Mouse (Mus musculus): ENCODE measurements around the gene Rsph1.

DNA sequence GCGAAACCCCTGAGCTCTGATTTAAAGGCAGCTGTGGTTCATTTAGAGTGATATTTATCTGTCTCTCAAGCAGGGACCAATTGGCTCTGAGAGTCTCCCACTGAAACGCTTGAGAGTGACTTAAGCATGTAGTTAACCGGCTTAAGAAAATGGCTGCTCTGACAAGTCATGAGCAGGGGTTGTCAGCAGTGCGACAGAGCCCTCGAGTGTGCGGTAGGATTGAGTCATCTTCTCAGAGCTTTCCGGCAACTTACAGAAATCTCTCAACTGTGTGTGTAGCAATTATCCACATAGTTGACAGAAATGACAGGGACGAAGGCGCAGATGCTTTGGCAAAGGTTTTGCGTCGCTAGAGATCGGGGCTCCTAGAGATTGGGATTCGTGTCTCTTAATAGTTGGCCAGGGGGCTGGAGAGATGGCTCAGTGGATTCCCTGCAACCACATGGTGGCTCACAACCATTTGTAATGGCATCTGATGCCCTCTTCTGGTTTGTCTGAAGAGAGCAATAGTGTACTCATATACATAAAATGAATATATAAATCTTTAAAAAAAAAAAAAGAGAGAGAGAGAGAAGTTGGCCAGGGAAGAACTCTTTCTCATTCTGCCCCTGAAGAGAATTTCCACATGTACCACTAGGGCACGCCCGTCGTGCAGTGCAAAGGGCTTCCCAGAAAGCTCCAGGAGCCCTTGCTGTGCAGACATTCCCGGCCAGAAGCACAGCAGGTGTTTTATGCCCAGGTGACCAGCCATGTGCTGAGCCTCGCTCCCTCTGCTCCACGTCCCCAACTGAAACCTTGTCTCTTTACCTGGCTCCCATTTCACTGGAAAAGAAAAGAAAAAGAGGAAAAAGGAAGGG is 4.9 kb upstream of the Rsph1 start:
- TF ChIP-seq POLR2A (IDR thresholded peaks at IDR 0.05; ENCODE audit: insufficient read length, low read depth) (no peak), CEBPB (IDR thresholded peaks at IDR 0.05; ENCODE audit: insufficient read depth, poor library complexity, severe bottlenecking) (no peak), REST (IDR thresholded peaks at IDR 0.05; ENCODE audit: insufficient read depth, insufficient read length) (no peak), MAX (IDR thresholded peaks at IDR 0.05; ENCODE audit: low read depth) (no peak), POLR2AphosphoS2 (IDR thresholded peaks at IDR 0.05; ENCODE audit: insufficient read length, low read depth) (no peak), USF1 (IDR thresholded peaks at IDR 0.05; ENCODE audit: low read depth) (no peak), MYOG (IDR thresholded peaks at IDR 0.05; ENCODE audit: control insufficient read depth in 1 of 3, insufficient read depth in 1 of 3, insufficient read length in 2 of 3, low read depth in 2 of 3) (no peak)
